Mouse (Mus musculus) testis, adult 2 months (tissue): ENCODE data around the gene Trim6. TPM values are rescaled to one million over a fixed set of nuclear protein-coding genes. Genes with fewer than 3 reads are reported as not detected.
A peak's percentile ranks its signal among the peaks of the same experiment; 100 is the strongest.

Experiments used
- H3K27ac ChIP-seq: fragments of 200-500 bp; 2 replicates; pipeline ENCODE4 v1.5.1; 2012; ENCODE audit warnings: low read depth, low read length; ENCODE audit not compliant: control insufficient read depth, insufficient read depth
- H3K27me3 ChIP-seq: fragments of 200-500 bp; 2 replicates; pipeline ENCODE4 v1.6.1; 2012; ENCODE audit warnings: mild to moderate bottlenecking, low read length, moderate library complexity; ENCODE audit not compliant: control insufficient read depth, insufficient read depth
- H3K36me3 ChIP-seq: fragments of 200-500 bp; 2 replicates; pipeline ENCODE4 v1.6.1; 2012; ENCODE audit warnings: mild to moderate bottlenecking, low read length; ENCODE audit not compliant: control insufficient read depth, insufficient read depth
- H3K4me1 ChIP-seq: fragments of 200-500 bp; 2 replicates; pipeline ENCODE4 v1.6.1; 2012; ENCODE audit warnings: low read length; ENCODE audit not compliant: control insufficient read depth, insufficient read depth
- H3K4me3 ChIP-seq: fragments of 200-500 bp; 2 replicates; pipeline ENCODE4 v1.5.1; 2012; ENCODE audit warnings: low read depth, mild to moderate bottlenecking, low read length, moderate library complexity, mixed read lengths; ENCODE audit not compliant: control insufficient read depth
- CTCF ChIP-seq: fragments of 200-500 bp; IDR thresholded peaks from 2 replicates; pipeline ENCODE4 v1.5.1; 2012; ENCODE audit warnings: low read depth, mild to moderate bottlenecking, inconsistent platforms, low read length, moderate library complexity; ENCODE audit not compliant: control insufficient read depth, insufficient read depth, insufficient replicate concordance
- POLR2A ChIP-seq: fragments of 200-500 bp; IDR thresholded peaks from 2 replicates; pipeline ENCODE4 v1.6.1; 2012; ENCODE audit warnings: low read depth, mild to moderate bottlenecking, inconsistent platforms, low read length, moderate library complexity; ENCODE audit not compliant: control insufficient read depth
- polyA plus RNA-seq: library from polyadenylated mRNA; depleted of rRNA; stranded (reverse); fragments of >200 nt; gene quantifications from 2 replicates; pipeline ENCODE4 v1.2.3, GENCODE M21; 2012; rRNA removed

Gene Trim6
- polyA plus RNA-seq = 1.9 and 2.4 TPM in 2 replicates

DNA sequence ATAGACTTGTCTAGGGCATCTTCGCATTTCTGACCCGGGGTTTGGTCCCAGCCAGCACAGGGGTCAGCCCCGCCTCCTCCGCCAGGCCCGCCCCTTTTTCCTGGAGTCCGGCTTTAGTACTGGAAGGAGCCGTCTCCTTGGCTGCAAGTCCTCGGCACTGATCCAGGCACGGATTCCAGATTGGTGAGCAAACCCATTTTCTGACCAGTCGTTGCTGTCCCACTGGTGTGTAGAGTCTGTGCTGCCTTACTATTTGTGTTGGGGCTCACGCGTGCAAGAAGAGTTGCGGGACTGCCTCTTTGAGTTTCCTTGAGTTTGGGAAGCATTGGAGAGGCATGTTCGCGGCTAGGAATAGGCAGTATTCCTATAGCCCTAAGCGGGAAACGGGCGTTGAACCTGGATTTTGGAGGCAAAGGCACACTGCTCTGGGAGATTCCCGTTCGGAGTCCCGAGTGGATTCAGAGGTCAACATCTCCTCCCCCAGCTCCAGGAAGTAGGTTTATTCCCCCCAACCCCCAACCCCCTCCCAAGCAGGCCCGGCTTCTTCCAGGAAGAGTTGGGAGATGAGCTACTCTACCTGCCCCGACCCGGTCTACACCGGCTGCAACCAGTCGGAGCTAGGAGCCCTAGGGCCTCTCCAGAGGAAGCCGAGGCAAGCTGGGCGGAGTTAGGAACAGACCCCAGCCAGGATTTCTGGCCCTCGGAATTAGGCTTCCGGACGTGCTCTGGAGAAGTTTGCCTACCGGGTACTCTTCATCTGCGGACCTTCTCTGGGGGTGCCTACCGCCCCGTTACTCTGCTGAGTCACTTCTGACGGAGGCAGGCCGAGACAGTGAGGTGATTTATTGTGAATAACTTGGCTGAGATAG is at the start of gene Trim6:
Trim6 (plus strand) TSS at position 93 of the 869 bp plus-strand sequence.
- H3K27ac ChIP-seq = peak within 1 kb of the TSS; percentile 65; the same call in 1 of the 2 replicates
- no peaks in the 10 kb centered on the region for H3K27me3 ChIP-seq
- peak within 1 kb of the TSS; percentile 88 for H3K4me3 ChIP-seq
- no peaks in the 10 kb centered on the region; the same call in 1 of the 2 replicates for H3K4me1 ChIP-seq
- H3K36me3 ChIP-seq = no peaks in the 10 kb centered on the region
- TF ChIP-seq CTCF (no peak), POLR2A (peak; percentile 53; the same call in 1 of the 2 replicates)

DNA sequence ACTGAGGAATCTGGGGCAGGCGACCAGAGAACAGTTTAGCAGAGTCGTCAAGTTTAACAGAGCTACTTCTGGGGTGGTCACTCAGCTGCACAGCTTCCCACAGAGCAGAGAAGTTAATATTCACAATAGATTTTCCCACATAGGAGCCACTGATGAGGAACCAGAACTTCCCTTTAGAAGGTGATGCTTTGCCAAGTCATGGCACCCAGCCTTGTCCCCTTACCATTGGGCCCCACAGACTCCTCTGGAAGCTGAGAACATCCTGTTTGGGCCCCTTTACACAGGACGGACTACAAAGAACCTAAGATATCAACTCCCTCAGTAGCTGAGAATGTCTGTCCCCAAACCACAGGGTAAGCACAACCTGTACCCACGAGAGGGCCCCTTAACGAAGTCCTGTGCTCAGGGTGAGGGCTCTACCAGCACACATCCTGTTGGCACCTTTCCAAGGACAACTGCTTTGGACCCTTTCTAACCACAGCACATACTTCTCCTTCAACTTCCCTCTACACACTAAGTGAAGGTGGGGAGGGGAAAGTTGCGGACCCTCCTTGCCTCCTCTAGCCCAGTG is 48.9 kb upstream of the Trim6 start:
- H3K27ac ChIP-seq = no peak overlapping the region
- H3K36me3 ChIP-seq = no peaks in the 10 kb centered on the region
- H3K4me3 ChIP-seq = no peak overlapping the region
- TF ChIP-seq CTCF (no peak), POLR2A (no peak)
- H3K27me3 ChIP-seq = no peaks in the 10 kb centered on the region
- H3K4me1 ChIP-seq = no peaks in the 10 kb centered on the region

DNA sequence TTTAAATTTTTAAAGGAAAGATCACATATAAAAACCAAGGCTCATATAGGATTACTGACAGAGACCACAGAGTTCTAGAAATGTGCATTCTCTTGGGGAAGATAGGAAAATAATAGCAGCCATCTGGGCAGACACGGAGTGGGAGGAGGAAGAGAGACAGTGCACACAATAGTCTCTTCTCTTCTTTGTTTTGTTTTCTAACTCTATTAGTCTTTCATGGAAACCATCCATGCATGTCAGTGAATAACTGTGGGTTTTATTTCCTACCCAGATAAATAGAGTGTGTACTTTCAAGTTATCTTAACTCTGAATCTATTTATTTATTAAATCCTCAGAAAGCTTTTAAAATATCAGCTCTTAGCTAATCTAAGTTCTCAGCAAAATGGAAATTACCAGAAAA is 43.5 kb upstream of the Trim6 start:
- H3K27ac ChIP-seq = no peak overlapping the region
- no peaks in the 10 kb centered on the region for H3K36me3 ChIP-seq
- TF ChIP-seq CTCF (no peak), POLR2A (no peak)
- H3K4me3 ChIP-seq = no peak overlapping the region
- no peaks in the 10 kb centered on the region for H3K27me3 ChIP-seq
- no peaks in the 10 kb centered on the region for H3K4me1 ChIP-seq

DNA sequence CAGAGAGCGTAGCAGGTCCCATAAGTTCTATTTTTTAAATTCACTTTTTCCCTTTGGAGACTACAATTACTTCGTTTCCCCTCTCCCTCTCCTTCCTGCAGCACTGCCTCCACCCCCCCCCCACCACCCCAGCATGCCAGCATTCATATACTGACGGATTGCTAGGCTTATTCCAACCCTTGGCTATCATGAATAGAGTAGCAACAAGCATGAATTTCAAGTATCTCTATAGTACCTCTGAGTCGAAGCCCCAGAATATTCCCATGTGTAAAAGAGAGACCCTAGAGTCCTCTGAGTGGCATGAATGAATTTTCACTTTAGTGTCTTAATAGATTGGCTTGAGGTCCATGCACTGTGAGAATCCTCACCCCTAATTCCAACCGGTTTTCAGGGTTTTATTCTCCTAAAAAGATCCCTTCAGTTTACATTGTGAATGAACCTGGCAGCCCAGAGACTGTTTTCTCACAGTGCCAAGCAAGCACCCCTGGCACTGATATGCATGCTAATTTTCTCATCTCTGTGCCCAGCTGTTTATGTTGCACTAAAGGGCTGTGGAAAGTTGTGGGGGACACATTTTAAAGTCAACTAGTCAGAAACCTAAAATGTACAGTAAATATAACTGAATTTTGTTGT is 40.1 kb upstream of the Trim6 start:
- Histone ChIP-seq H3K27me3 (no peaks in the 10 kb centered on the region), H3K36me3 (no peaks in the 10 kb centered on the region), H3K4me1 (no peaks in the 10 kb centered on the region), H3K27ac (no peak overlapping the region), H3K4me3 (no peak overlapping the region)
- TF ChIP-seq CTCF (no peak), POLR2A (no peak)

- Histone ChIP-seq H3K4me3 (no peak overlapping the region), H3K36me3 (no peaks in the 10 kb centered on the region), H3K4me1 (no peaks in the 10 kb centered on the region), H3K27me3 (no peaks in the 10 kb centered on the region), H3K27ac (no peak overlapping the region)
- TF ChIP-seq POLR2A (no peak), CTCF (no peak)
Observed at GRCm38 (mm10) chr7:104179074-104179473, 39.5 kb upstream of the Trim6 start.

DNA sequence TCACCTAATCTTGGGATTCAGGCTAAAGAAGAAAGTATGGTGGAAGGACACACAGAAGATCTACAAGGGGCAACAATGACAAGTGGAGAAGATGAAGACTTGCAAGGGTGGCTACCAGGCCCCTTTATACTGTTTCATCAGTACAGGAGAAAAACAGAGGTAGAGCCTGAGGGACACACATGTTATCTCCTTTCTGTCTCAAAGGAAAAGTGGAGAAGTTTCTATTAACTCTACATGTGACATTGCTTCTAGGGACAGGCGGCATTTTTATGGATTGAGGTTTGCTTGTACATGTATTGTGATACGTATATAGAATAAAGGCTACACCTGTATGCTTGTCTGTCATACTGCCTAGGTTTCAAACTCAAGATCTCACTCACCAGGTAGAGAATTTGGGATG is 35.3 kb upstream of the Trim6 start, which contains the start of gene Olfr648:
Olfr648 (minus strand) TSS at position 101 of the 400 bp plus-strand sequence.
- no peaks in the 10 kb centered on the region for H3K27me3 ChIP-seq
- H3K36me3 ChIP-seq = no peaks in the 10 kb centered on the region
- TF ChIP-seq CTCF (no peak), POLR2A (no peak)
- H3K4me1 ChIP-seq = no peaks in the 10 kb centered on the region
- no peak within 1 kb of the TSS for H3K4me3 ChIP-seq
- H3K27ac ChIP-seq = no peak within 1 kb of the TSS

DNA sequence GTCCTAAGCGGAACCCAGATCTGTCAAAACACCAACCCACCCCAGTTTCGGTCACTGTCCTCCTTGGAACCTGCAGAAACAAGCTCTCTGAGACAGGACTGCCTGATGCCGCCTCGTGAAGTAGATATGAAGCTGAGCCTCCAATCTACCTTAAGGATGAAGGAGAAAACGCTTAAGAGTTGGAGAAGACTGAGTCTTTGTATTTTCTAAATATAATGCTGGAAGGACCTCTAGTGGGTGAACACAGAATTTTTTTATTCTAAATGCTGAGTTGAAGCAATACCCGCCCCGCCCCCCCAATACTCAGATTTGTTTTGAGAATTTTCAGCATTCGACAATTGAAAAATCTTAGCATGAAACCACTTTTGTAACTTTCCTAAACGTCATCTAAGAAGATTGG is 27.3 kb upstream of the Trim6 start:
- H3K27me3 ChIP-seq = no peaks in the 10 kb centered on the region
- TF ChIP-seq POLR2A = no peak
- no peak for TF ChIP-seq CTCF
- H3K36me3 ChIP-seq = no peaks in the 10 kb centered on the region
- no peaks in the 10 kb centered on the region for H3K4me1 ChIP-seq
- no peak overlapping the region for H3K27ac ChIP-seq
- no peak overlapping the region for H3K4me3 ChIP-seq
